Mouse (Mus musculus): ENCODE measurements around the gene Serpine1. TPM values are rescaled to one million over a fixed set of nuclear protein-coding genes. Genes with fewer than 3 reads are reported as not detected.

Gene Serpine1
- polyA plus RNA-seq, 1 experiment from 2014 or later = 0.65 TPM

DNA sequence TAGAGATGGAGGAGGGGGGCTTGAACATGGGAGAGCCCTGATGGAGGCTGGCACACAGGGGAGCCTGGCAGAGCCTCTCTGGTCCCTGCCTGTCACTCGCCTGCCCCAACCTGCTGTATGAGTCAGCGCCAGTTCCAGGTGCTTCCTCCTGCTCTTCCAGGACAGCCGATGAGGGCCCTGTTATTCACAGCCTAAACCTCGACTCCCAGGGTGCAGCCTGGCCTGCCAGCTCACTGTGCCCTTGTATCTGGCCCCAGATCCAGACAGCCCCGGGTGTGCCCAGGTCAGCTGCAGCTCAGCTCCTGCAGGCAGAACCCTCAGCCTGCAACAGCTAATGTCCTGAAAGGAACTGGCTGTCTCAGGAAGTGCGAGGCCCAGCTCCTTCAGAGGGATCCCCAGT, 19.5 kb upstream of the Serpine1 start:
- no peak for ATAC-seq (ENCODE audit: insufficient number of reproducible peaks, low FRiP score, low TSS enrichment, low read depth)
- H3K27me3 ChIP-seq = no peaks in the 10 kb centered on the region

DNA sequence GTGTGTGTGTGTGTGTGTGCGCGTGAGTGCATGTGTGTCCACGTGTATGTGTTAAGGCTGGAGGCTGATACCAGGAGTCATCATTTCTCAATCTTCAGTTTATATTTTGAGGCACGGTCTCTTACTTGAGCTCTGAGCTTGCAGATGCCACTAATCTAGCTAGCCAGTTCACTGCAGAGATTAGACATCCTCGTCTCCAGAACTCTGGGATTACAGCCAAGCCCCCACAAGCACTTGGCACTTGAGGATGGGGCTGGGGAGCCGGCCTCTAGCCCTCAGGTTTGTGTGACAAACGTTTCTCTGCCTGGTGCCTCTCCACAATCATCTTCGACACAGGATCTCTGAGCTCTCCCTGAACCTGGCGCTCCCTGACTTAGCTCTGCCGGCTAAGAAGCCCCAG, 18.8 kb upstream of the Serpine1 start:
- H3K9ac ChIP-seq = no peak overlapping the region
- no peak overlapping the region for H3K4me2 ChIP-seq
- H3K36me3 ChIP-seq = no peaks in the 10 kb centered on the region
- no peaks in the 10 kb centered on the region for H3K27me3 ChIP-seq
- H3K27ac ChIP-seq = no peak overlapping the region
- ATAC-seq (ENCODE audit: insufficient number of reproducible peaks, low FRiP score, low TSS enrichment, low read depth) = no peak
- H3K9me3 ChIP-seq = no peaks in the 10 kb centered on the region
- no peak overlapping the region for H3K4me3 ChIP-seq
- H3K4me1 ChIP-seq = peaks cover 2% of the 10 kb centered on the region
- WGBS = 65% methylated on average over 10 of the region's 10 CpGs

More for the DNA sequence above, 19.5 kb upstream of the Serpine1 start:
- 50% methylated on average over 6 of the region's 6 CpGs for WGBS
- peak overlapping the region; percentile 18; the same call in 1 of the 2 replicates for H3K27ac ChIP-seq
- H3K36me3 ChIP-seq = no peaks in the 10 kb centered on the region
- H3K4me3 ChIP-seq = no peak overlapping the region
- no peak overlapping the region for H3K4me2 ChIP-seq
- peaks cover 3% of the 10 kb centered on the region for H3K4me1 ChIP-seq
- no peak overlapping the region for H3K9ac ChIP-seq
- no peaks in the 10 kb centered on the region for H3K9me3 ChIP-seq

DNA sequence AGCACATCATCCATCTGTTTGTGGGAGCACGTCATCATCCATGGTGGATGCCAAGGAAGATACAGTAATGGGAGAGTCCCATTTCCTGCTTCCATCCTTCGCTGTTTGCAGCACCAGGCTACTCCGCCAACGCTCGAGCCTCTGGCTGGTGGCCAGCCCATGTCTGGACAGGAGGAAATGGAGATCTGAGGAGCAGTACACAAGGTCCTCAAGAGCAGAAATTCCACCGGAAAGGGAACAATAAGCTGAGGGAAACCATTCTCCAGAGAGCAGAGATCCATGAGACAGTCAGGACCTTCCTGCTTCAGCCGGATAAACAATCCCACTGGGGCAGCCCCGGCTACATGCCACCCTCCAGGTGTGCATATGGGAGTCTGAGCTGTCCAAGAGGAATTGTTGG, 15.3 kb upstream of the Serpine1 start:
- Histone ChIP-seq H3K4me3 (no peak overlapping the region), H3K9ac (no peak overlapping the region), H3K4me1 (no peaks in the 10 kb centered on the region; the same call in none of the 2 replicates), H3K27ac (no peak overlapping the region), H3K36me3 (no peaks in the 10 kb centered on the region), H3K27me3 (no peaks in the 10 kb centered on the region), H3K9me3 (no peaks in the 10 kb centered on the region), H3K4me2 (no peak overlapping the region)
- no peak for ATAC-seq (ENCODE audit: insufficient number of reproducible peaks, low FRiP score, low TSS enrichment, low read depth)
- WGBS = 85% methylated on average over 8 of the region's 8 CpGs

DNA sequence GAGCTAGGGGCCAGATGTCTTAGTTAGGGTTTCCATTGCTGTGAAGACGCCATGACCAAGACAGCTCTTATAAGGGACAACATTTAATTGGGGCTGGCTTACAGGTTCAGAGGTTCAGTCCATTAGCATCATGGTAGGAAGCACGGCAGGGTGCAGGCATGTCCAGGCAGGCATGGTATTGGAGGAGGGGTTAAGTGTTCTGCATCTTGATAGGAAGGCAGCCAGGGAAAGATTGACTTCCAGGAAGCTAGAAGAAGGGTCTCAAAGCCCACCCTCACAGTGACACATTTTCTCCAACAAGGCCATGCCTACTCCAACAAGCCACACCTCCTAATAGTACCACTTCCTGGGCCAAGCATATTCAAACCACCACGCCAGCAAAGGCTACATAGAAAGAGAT, 13.7 kb upstream of the Serpine1 start:
- Histone ChIP-seq H3K27ac (no peak overlapping the region), H3K36me3 (no peaks in the 10 kb centered on the region), H3K9ac (no peak overlapping the region), H3K4me2 (no peak overlapping the region), H3K9me3 (no peaks in the 10 kb centered on the region), H3K4me3 (no peak overlapping the region), H3K4me1 (no peaks in the 10 kb centered on the region), H3K27me3 (no peaks in the 10 kb centered on the region)
- ATAC-seq (ENCODE audit: insufficient number of reproducible peaks, low FRiP score, low TSS enrichment, low read depth) = no peak
- 73% methylated on average over 3 of the region's 3 CpGs for WGBS

DNA sequence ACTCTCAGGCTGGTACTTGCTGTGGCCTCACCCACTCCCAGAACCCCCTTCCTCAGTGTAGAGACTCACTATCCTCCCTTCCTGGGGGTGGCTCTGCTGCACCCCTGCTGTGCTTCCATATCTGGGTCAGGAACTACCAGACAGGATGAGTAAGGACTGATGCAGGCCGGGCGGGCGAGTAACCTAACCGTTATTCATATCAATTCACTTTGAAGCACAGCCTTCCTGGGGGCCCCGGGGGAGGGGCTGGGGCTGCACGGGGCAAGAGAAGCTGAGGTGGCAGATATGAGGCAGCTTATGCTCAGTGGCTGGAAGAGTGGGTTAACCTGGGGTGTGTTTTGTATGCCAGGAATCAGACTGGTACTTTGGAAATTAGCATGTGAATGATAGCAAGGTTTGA, 13.0 kb upstream of the Serpine1 start:
- no peaks in the 10 kb centered on the region for H3K4me1 ChIP-seq
- 80% methylated on average over 6 of the region's 6 CpGs for WGBS
- no peaks in the 10 kb centered on the region for H3K27me3 ChIP-seq
- no peak overlapping the region for H3K4me3 ChIP-seq
- no peak overlapping the region for H3K27ac ChIP-seq
- no peak overlapping the region for H3K4me2 ChIP-seq
- no peak for ATAC-seq (ENCODE audit: insufficient number of reproducible peaks, low FRiP score, low TSS enrichment, low read depth)
- no peak overlapping the region for H3K9ac ChIP-seq
- no peaks in the 10 kb centered on the region for H3K36me3 ChIP-seq
- H3K9me3 ChIP-seq = no peaks in the 10 kb centered on the region

DNA sequence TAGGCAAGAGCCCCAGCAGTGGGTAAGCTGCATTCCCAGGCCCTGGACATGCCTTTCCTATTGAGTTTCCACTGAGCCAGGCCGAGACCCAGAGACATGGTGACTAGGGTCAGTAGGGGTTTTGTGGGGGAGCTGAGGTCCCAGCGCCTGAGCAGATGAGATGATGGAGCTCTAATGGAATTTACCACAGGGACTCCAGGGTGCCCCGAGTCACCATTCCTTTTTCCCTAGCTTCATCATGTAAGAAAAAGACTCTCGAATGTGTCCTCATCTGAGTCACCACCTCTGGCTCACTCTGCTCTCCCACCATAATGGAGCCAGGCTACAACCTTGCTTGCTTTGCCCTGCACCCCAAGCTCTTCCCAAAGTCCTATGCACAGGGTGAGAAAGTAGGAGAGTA, 11.0 kb upstream of the Serpine1 start:
- H3K9ac ChIP-seq = no peak overlapping the region
- H3K4me2 ChIP-seq = no peak overlapping the region
- H3K4me1 ChIP-seq = 0 out of 2 replicates have a peak, but pooled peaks cover 4% of the 10 kb centered on the region
- H3K4me3 ChIP-seq = no peak overlapping the region
- H3K36me3 ChIP-seq = no peaks in the 10 kb centered on the region
- no peak for ATAC-seq (ENCODE audit: insufficient number of reproducible peaks, low FRiP score, low TSS enrichment, low read depth)
- no peaks in the 10 kb centered on the region for H3K27me3 ChIP-seq
- 72% methylated on average over 4 of the region's 4 CpGs for WGBS
- H3K27ac ChIP-seq = no peak overlapping the region
- H3K9me3 ChIP-seq = no peaks in the 10 kb centered on the region

DNA sequence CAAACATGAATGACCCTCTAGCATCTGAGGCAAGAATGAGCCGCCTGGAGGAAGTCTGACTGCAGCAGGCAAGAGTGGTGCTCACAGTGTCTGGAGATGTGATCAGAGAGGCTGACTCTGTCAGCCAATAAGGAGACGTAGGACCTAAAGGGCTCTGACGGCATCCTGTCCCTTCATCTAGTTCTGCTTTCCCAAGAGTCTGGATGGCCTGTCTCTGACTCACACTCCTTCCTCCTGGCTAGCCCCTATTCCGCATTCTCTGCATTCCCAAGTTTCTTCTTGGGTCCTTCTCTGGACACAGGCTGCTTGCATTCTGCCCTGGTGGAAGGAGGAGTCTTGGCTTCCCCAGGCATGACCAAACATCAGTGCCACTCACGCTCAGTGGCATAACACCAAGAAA, 7.8 kb upstream of the Serpine1 start:
- no peak for ATAC-seq (ENCODE audit: insufficient number of reproducible peaks, low FRiP score, low TSS enrichment, low read depth)
- WGBS = 41% methylated on average over 5 of the region's 5 CpGs

DNA sequence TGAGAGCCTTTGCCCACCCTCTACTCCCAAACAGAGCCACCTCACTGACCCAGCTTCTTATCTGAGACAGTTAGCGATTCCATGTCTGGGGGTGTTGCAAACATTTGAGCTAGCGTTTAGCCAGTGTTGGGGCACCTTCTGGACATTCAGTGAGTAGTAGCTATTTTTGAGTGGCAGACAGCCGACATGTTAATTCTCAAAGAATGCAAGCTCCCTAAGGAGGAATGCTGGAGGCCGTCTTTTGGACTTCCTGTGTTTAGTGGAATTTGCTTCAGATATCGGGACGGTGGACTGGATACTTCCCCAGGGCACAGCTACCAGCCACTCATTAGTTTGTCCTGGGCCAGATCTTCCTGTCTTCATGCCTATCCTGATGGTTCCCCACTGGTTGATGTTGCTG, 6.5 kb upstream of the Serpine1 start:
- ATAC-seq (ENCODE audit: insufficient number of reproducible peaks, low FRiP score, low TSS enrichment, low read depth) = no peak
- H3K27me3 ChIP-seq = no peaks in the 10 kb centered on the region
- peaks cover 9% of the 10 kb centered on the region; the same call in 1 of the 2 replicates for H3K4me1 ChIP-seq
- H3K4me3 ChIP-seq = no peak overlapping the region
- H3K4me2 ChIP-seq = no peak overlapping the region
- no peak overlapping the region for H3K9ac ChIP-seq
- WGBS = 31% methylated on average over 6 of the region's 6 CpGs
- H3K9me3 ChIP-seq = no peaks in the 10 kb centered on the region
- no peaks in the 10 kb centered on the region for H3K36me3 ChIP-seq
- H3K27ac ChIP-seq = no peak overlapping the region

More for the DNA sequence above, 7.8 kb upstream of the Serpine1 start:
- Histone ChIP-seq H3K36me3 (no peaks in the 10 kb centered on the region), H3K27me3 (no peaks in the 10 kb centered on the region), H3K9ac (no peak overlapping the region), H3K27ac (no peak overlapping the region), H3K4me3 (no peak overlapping the region), H3K4me2 (no peak overlapping the region), H3K9me3 (no peaks in the 10 kb centered on the region), H3K4me1 (0 out of 2 replicates have a peak, but pooled peaks cover 4% of the 10 kb centered on the region)

DNA sequence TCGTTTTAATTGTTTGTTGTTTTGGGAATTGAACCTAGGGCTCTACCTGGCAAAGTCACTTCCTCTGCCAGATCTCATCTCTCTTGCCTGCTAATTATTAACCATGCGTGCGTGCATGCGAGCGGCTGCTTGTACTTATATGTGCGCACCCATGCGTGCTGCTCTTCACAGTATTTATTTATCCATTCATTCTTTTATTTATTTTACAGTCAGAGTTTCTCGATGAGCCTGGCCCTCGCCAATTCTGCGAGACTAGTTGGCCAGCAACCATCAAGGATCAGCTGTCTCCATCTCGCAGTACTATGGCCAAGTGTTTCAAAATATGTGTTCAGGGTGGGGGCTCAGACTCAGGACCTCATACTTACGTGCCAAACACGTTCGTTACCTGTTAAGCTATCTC, 6.0 kb upstream of the Serpine1 start:
- H3K9ac ChIP-seq = no peak overlapping the region
- WGBS = 85% methylated on average over 14 of the region's 14 CpGs
- H3K4me2 ChIP-seq = no peak overlapping the region
- peaks cover 9% of the 10 kb centered on the region; the same call in 1 of the 2 replicates for H3K4me1 ChIP-seq
- H3K27me3 ChIP-seq = no peaks in the 10 kb centered on the region
- H3K4me3 ChIP-seq = no peak overlapping the region
- no peaks in the 10 kb centered on the region for H3K36me3 ChIP-seq
- no peaks in the 10 kb centered on the region for H3K9me3 ChIP-seq
- no peak for ATAC-seq (ENCODE audit: insufficient number of reproducible peaks, low FRiP score, low TSS enrichment, low read depth)
- H3K27ac ChIP-seq = no peak overlapping the region

DNA sequence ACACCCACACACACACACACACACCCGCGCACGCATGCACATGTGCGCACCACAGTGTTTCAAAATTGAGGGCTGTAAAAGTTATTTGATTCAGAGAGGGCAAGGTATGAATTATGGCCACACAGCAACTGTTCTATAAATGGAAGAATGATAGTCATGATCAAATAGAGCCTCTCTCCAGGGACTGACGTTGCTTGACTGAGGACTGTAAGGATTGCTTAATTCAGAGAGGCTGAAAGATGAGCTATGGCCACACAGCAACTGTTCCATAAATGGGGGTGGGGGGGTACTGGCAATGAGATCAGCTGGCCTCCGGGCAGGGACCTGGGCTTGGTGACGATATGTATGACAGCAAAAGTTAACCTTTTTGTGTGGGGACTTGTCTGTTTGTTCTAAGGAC, 5.1 kb upstream of the Serpine1 start:
- H3K4me2 ChIP-seq = no peak overlapping the region
- no peak overlapping the region for H3K9ac ChIP-seq
- no peaks in the 10 kb centered on the region for H3K9me3 ChIP-seq
- no peaks in the 10 kb centered on the region for H3K36me3 ChIP-seq
- H3K27ac ChIP-seq = no peak overlapping the region
- 83% methylated on average over 7 of the region's 7 CpGs for WGBS
- no peaks in the 10 kb centered on the region for H3K27me3 ChIP-seq
- no peak for ATAC-seq (ENCODE audit: insufficient number of reproducible peaks, low FRiP score, low TSS enrichment, low read depth)
- peaks cover 15% of the 10 kb centered on the region for H3K4me1 ChIP-seq
- H3K4me3 ChIP-seq = no peak overlapping the region

DNA sequence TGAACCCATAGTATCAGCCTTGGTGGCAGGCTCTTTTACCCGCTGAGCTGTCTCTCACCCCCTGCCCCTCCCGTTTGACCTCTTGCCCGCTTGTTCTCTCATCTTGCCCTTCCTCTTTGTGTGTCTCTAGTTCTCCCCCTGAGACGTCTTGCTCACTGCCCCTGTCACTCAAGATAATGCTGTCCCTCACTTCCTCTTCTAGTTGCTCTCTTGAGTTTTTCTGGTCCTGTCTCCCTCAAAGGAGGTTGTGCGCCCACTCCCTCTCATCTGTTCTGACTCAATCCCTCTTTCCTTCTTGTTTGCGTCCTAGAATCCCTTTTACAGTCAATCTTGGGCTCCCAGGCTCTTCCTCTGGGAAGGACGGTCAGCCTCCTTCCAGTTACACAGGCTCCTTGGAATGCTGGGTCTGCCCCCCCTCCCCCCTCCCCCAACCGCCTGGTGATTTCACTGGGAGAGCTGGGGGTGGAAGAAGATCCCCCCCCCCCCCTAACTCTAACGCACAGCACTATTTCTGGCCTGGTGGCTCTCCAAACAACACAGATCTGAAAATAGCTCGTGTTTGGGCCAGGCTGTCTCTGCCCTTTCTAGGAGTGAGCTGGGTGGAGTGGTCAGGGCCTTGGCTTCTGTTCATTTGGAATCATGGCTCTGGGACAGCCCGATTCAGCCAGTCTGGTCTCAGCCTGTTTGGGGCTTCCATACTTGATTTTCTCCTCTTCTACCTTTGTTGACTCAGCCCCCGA, 4.3 kb upstream of the Serpine1 start:
- peak overlapping the region; percentile 47; the same call in 1 of the 2 replicates for H3K27ac ChIP-seq
- no peak overlapping the region for H3K4me2 ChIP-seq

DNA sequence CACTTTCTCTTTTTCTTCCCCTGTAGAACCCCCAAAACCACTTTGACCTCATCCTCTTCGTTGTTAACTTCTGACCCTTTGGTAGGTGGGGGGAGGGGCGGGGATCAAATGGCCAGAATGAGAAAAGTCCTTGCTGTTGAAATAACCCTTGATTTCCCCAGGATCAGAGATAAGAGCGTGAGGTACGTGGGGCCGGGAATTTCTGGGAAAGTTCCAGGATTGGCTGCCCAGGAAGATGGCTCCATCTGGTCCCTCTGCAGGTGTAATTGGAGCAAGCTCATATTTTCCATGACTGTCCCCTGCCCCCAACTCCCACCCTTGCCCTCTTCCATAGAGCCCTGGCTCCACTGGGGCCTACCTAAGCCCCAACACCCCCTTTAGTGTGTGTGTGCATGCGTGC, 3.7 kb upstream of the Serpine1 start:
- Histone ChIP-seq H3K27me3 (no peaks in the 10 kb centered on the region), H3K27ac (peak overlapping the region; percentile 47; the same call in 1 of the 2 replicates), H3K4me1 (peaks cover 21% of the 10 kb centered on the region), H3K4me3 (no peak overlapping the region), H3K36me3 (no peaks in the 10 kb centered on the region), H3K9me3 (no peaks in the 10 kb centered on the region), H3K4me2 (no peak overlapping the region), H3K9ac (no peak overlapping the region)
- no peak for ATAC-seq (ENCODE audit: insufficient number of reproducible peaks, low FRiP score, low TSS enrichment, low read depth)
- WGBS = 71% methylated on average over 6 of the region's 6 CpGs

More for the DNA sequence above, 4.3 kb upstream of the Serpine1 start:
- 43% methylated on average over 12 of the region's 12 CpGs for WGBS
- H3K9me3 ChIP-seq = no peaks in the 10 kb centered on the region
- H3K36me3 ChIP-seq = no peaks in the 10 kb centered on the region
- no peak for ATAC-seq (ENCODE audit: insufficient number of reproducible peaks, low FRiP score, low TSS enrichment, low read depth)
- H3K9ac ChIP-seq = no peak overlapping the region
- no peak overlapping the region for H3K4me3 ChIP-seq
- no peaks in the 10 kb centered on the region for H3K27me3 ChIP-seq
- peaks cover 21% of the 10 kb centered on the region for H3K4me1 ChIP-seq
